Mouse (Mus musculus): ENCODE results near the gene Anxa6. TPM values are rescaled to one million over a fixed set of nuclear protein-coding genes. Genes with fewer than 3 reads are reported as not detected.

The Anxa6 gene
- polyA plus RNA-seq, 1 experiment from 2014 or later: 78.5 TPM

GRCm38 (mm10) chr11:54972789-54973188 lies 60.5 kb downstream of the Anxa6 start:
- Histone ChIP-seq H3K27ac (ENCODE audit: low read depth, low read length) (no peak overlapping the region), H3K9ac (ENCODE audit: low read depth, low read length) (no peak overlapping the region), H3K4me3 (ENCODE audit: low read depth, low read length) (no peak overlapping the region), H3K9me3 (ENCODE audit: control insufficient read depth, low read length) (no peaks in the 10 kb centered on the region), H3K27me3 (replicated peaks; ENCODE audit: control insufficient read depth, insufficient read depth, low read length) (no peaks in the 10 kb centered on the region), H3K36me3 (ENCODE audit: control insufficient read depth, insufficient read depth, low read length) (no peaks in the 10 kb centered on the region), H3K4me2 (no peak overlapping the region), H3K4me1 (replicated peaks; ENCODE audit: control insufficient read depth, insufficient read depth, low read length) (peaks cover 10% of the 10 kb centered on the region)
- 59% methylated on average over 6 of the region's 6 CpGs for WGBS
- DNase-seq (ENCODE audit: low spot score): no peak
- ATAC-seq (replicated peaks; ENCODE audit: low FRiP score): no peak

GRCm38 (mm10) chr11:54972049-54972723 lies 61.1 kb downstream of the Anxa6 start:
- H3K9ac ChIP-seq (ENCODE audit: low read depth, low read length): no peak overlapping the region
- H3K4me1 ChIP-seq (replicated peaks; ENCODE audit: control insufficient read depth, insufficient read depth, low read length): peaks cover 10% of the 10 kb centered on the region
- H3K4me2 ChIP-seq: no peak overlapping the region
- 35% methylated on average over 4 of the region's 4 CpGs for WGBS
- ATAC-seq (replicated peaks; ENCODE audit: low FRiP score) (no peak), DNase-seq (ENCODE audit: low spot score) (no peak)
- H3K4me3 ChIP-seq (ENCODE audit: low read depth, low read length): no peak overlapping the region
- no peaks in the 10 kb centered on the region for H3K36me3 ChIP-seq (ENCODE audit: control insufficient read depth, insufficient read depth, low read length)
- H3K27me3 ChIP-seq (replicated peaks; ENCODE audit: control insufficient read depth, insufficient read depth, low read length): no peaks in the 10 kb centered on the region
- H3K27ac ChIP-seq (ENCODE audit: low read depth, low read length): no peak overlapping the region
- no peaks in the 10 kb centered on the region for H3K9me3 ChIP-seq (ENCODE audit: control insufficient read depth, low read length)

GRCm38 (mm10) chr11:54971365-54972048 lies 61.7 kb downstream of the Anxa6 start:
- no peak overlapping the region for H3K4me2 ChIP-seq
- peaks cover 10% of the 10 kb centered on the region for H3K4me1 ChIP-seq (replicated peaks; ENCODE audit: control insufficient read depth, insufficient read depth, low read length)
- H3K27ac ChIP-seq (ENCODE audit: low read depth, low read length): no peak overlapping the region
- DNase-seq (ENCODE audit: low spot score) (no peak), ATAC-seq (replicated peaks; ENCODE audit: low FRiP score) (no peak)
- H3K9ac ChIP-seq (ENCODE audit: low read depth, low read length): no peak overlapping the region
- no peak overlapping the region for H3K4me3 ChIP-seq (ENCODE audit: low read depth, low read length)
- WGBS: 71% methylated on average over 8 of the region's 8 CpGs
- no peaks in the 10 kb centered on the region for H3K36me3 ChIP-seq (ENCODE audit: control insufficient read depth, insufficient read depth, low read length)
- H3K27me3 ChIP-seq (replicated peaks; ENCODE audit: control insufficient read depth, insufficient read depth, low read length): no peaks in the 10 kb centered on the region
- no peaks in the 10 kb centered on the region for H3K9me3 ChIP-seq (ENCODE audit: control insufficient read depth, low read length)

GRCm38 (mm10) chr11:54965234-54965633 lies 68.0 kb downstream of the Anxa6 start:
- Histone ChIP-seq H3K4me3 (ENCODE audit: low read depth, low read length) (no peak overlapping the region), H3K9ac (ENCODE audit: low read depth, low read length) (no peak overlapping the region), H3K9me3 (ENCODE audit: control insufficient read depth, low read length) (no peaks in the 10 kb centered on the region), H3K4me2 (no peak overlapping the region), H3K27me3 (replicated peaks; ENCODE audit: control insufficient read depth, insufficient read depth, low read length) (no peaks in the 10 kb centered on the region), H3K27ac (ENCODE audit: low read depth, low read length) (no peak overlapping the region), H3K4me1 (replicated peaks; ENCODE audit: control insufficient read depth, insufficient read depth, low read length) (no peaks in the 10 kb centered on the region), H3K36me3 (ENCODE audit: control insufficient read depth, insufficient read depth, low read length) (no peaks in the 10 kb centered on the region)
- WGBS: 59% methylated on average over 6 of the region's 6 CpGs
- DNase-seq (ENCODE audit: low spot score): no peak
- ATAC-seq (replicated peaks; ENCODE audit: low FRiP score): no peak

- peaks cover 8% of the 10 kb centered on the region for H3K4me1 ChIP-seq (replicated peaks; ENCODE audit: control insufficient read depth, insufficient read depth, low read length)
- WGBS: 45% methylated on average over 6 of the region's 6 CpGs
- H3K9ac ChIP-seq (ENCODE audit: low read depth, low read length): no peak within 1 kb of the TSS
- no peaks in the 10 kb centered on the region for H3K36me3 ChIP-seq (ENCODE audit: control insufficient read depth, insufficient read depth, low read length)
- no peak for ATAC-seq (replicated peaks; ENCODE audit: low FRiP score)
- no peak within 1 kb of the TSS for H3K4me2 ChIP-seq
- H3K4me3 ChIP-seq (ENCODE audit: low read depth, low read length): no peak within 1 kb of the TSS
- no peak within 1 kb of the TSS for H3K27ac ChIP-seq (ENCODE audit: low read depth, low read length)
- no peak for DNase-seq (ENCODE audit: low spot score)
- no peaks in the 10 kb centered on the region for H3K9me3 ChIP-seq (ENCODE audit: control insufficient read depth, low read length)
- H3K27me3 ChIP-seq (replicated peaks; ENCODE audit: control insufficient read depth, insufficient read depth, low read length): no peaks in the 10 kb centered on the region
Observed at GRCm38 (mm10) chr11:54962810-54963209, 70.4 kb downstream of the Anxa6 start, which contains the start of gene Tnip1. Tnip1 (minus strand) TSS chr11:54962917.

GRCm38 (mm10) chr11:54961921-54962320 lies 71.3 kb downstream of the Anxa6 start:
- no peaks in the 10 kb centered on the region for H3K36me3 ChIP-seq (ENCODE audit: control insufficient read depth, insufficient read depth, low read length)
- H3K4me1 ChIP-seq (replicated peaks; ENCODE audit: control insufficient read depth, insufficient read depth, low read length): peaks cover 10% of the 10 kb centered on the region
- no peak overlapping the region for H3K4me3 ChIP-seq (ENCODE audit: low read depth, low read length)
- no peak overlapping the region for H3K9ac ChIP-seq (ENCODE audit: low read depth, low read length)
- WGBS: 52% methylated on average over 3 of the region's 3 CpGs
- no peak overlapping the region for H3K4me2 ChIP-seq
- no peak overlapping the region for H3K27ac ChIP-seq (ENCODE audit: low read depth, low read length)
- no peaks in the 10 kb centered on the region for H3K27me3 ChIP-seq (replicated peaks; ENCODE audit: control insufficient read depth, insufficient read depth, low read length)
- ATAC-seq (replicated peaks; ENCODE audit: low FRiP score) (no peak), DNase-seq (ENCODE audit: low spot score) (no peak)
- no peaks in the 10 kb centered on the region for H3K9me3 ChIP-seq (ENCODE audit: control insufficient read depth, low read length)

GRCm38 (mm10) chr11:54961164-54961850 lies 71.9 kb downstream of the Anxa6 start:
- Histone ChIP-seq H3K9ac (ENCODE audit: low read depth, low read length) (no peak overlapping the region), H3K27me3 (replicated peaks; ENCODE audit: control insufficient read depth, insufficient read depth, low read length) (no peaks in the 10 kb centered on the region), H3K4me1 (replicated peaks; ENCODE audit: control insufficient read depth, insufficient read depth, low read length) (peaks cover 10% of the 10 kb centered on the region), H3K9me3 (ENCODE audit: control insufficient read depth, low read length) (no peaks in the 10 kb centered on the region), H3K4me2 (no peak overlapping the region), H3K27ac (ENCODE audit: low read depth, low read length) (no peak overlapping the region), H3K4me3 (ENCODE audit: low read depth, low read length) (no peak overlapping the region), H3K36me3 (ENCODE audit: control insufficient read depth, insufficient read depth, low read length) (no peaks in the 10 kb centered on the region)
- ATAC-seq (replicated peaks; ENCODE audit: low FRiP score) (no peak), DNase-seq (ENCODE audit: low spot score) (no peak)
- WGBS: 66% methylated on average over 6 of the region's 6 CpGs

GRCm38 (mm10) chr11:54960251-54960650 lies 73.0 kb downstream of the Anxa6 start:
- no peaks in the 10 kb centered on the region for H3K36me3 ChIP-seq (ENCODE audit: control insufficient read depth, insufficient read depth, low read length)
- DNase-seq (ENCODE audit: low spot score): no peak
- H3K9me3 ChIP-seq (ENCODE audit: control insufficient read depth, low read length): no peaks in the 10 kb centered on the region
- no peak overlapping the region for H3K9ac ChIP-seq (ENCODE audit: low read depth, low read length)
- no peaks in the 10 kb centered on the region for H3K27me3 ChIP-seq (replicated peaks; ENCODE audit: control insufficient read depth, insufficient read depth, low read length)
- no peak overlapping the region for H3K4me2 ChIP-seq
- no peak overlapping the region for H3K4me3 ChIP-seq (ENCODE audit: low read depth, low read length)
- ATAC-seq (replicated peaks; ENCODE audit: low FRiP score): no peak
- 80% methylated on average over 6 of the region's 6 CpGs for WGBS
- no peak overlapping the region for H3K27ac ChIP-seq (ENCODE audit: low read depth, low read length)
- H3K4me1 ChIP-seq (replicated peaks; ENCODE audit: control insufficient read depth, insufficient read depth, low read length): peaks cover 10% of the 10 kb centered on the region
